Mouse (Mus musculus) activated CD4-positive, CD25-positive, alpha-beta regulatory T cell, adult 4 months (primary cell): ENCODE measurements around the gene Akap2. TPM values are rescaled to one million over a fixed set of nuclear protein-coding genes. Genes with fewer than 3 reads are reported as not detected.

Experiments used
- ATAC-seq: one replicate; pipeline ENCODE4 v1.8.0; 2017
- polyA plus RNA-seq, 2 experiments: library from polyadenylated mRNA; unstranded; fragments of 100-300 nt; shearing (Covaris generic); gene quantifications; one replicate each; pipeline ENCODE4 v1.2.1; 2017

Akap2 gene
- polyA plus RNA-seq, 2 experiments from 2014 or later: 3.5 to 5.0 TPM

DNA sequence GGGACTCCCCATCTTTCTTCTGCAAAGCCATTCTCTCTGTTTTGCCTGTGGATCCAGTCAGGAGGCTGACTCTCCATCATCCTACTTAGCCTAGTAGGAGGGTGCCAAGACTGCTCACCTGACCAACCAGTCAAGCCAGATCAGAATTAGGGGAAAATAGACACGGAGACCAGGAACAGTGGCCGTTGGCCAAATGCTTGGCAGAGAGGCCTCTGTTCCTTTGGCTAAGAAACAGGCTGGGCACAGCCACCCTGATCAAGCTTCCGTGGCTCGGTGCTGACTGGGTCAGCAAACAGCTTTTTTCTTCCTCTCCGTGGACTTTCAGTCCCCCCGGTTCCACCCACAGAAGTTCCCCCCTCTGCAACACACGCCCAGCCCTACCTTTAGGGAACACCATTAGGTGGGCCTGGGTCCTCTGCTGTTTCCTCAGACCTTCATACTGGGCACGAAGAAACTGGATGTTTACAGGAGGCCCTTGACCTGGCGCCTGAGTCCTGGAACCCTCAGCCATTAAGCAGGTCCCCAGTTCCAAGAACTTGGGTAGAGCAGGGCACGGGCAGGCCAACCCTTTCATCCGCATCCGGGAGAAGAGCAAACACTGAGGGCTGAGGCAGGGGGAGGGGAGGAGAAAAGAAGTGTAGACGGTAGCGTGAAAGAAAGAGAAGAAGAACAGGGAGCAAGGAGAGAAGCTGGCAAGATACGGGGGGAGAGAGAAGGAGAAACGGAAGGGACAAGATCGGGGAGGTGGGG is 197.9 kb downstream of the Akap2 start:
- peak; percentile 74 for ATAC-seq

- ATAC-seq: peak; percentile 44
Observed at GRCm38 (mm10) chr4:57916201-57916661, 198.8 kb downstream of the Akap2 start, which contains the start of gene D630039A03Rik. TSS of gene D630039A03Rik (minus strand) at chr4:57916297.

DNA sequence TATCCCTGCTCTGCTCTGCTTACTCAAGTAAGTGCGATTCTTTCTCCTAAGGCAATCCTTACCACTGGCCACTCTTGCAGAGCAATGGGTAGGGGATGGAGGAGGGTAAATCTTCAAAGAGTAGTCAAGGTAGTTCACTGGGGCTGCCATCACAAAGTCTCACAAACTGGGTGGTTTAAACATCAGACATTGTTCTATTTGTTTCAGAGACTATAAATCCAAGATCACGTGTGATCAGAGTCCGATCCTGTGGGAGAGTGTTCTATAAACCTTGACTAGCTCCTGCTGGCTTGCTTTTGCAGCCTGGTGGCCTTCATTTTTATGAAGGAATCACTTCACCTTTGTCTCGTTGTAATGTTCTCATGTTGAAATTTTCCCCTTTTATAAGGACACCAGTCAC is 199.3 kb downstream of the Akap2 start:
- no peak for ATAC-seq

- no peak for ATAC-seq
Observed at GRCm38 (mm10) chr4:57919494-57920423, 202.3 kb downstream of the Akap2 start.

- ATAC-seq: no peak
Observed at GRCm38 (mm10) chr4:57920522-57920921, 203.1 kb downstream of the Akap2 start.

DNA sequence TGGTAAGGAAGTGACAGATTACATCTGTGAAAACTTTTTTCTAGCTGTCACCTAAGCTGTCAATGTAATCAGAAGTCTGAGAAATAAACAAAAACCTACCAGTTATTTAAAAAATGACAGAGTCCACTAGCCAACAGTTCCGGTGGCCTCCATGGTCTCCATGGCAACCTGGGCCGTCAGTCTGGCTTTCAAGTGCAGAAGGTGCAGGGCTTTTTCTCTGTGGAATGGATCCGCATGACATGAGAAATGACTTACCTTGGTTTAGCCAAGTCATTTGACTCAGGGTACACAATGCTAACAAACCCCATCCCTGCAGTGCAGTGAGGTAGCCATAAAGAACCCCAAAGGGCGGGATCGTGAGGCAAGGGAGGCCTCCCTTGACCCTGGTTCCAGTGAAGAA is 204.7 kb downstream of the Akap2 start:
- ATAC-seq: no peak

DNA sequence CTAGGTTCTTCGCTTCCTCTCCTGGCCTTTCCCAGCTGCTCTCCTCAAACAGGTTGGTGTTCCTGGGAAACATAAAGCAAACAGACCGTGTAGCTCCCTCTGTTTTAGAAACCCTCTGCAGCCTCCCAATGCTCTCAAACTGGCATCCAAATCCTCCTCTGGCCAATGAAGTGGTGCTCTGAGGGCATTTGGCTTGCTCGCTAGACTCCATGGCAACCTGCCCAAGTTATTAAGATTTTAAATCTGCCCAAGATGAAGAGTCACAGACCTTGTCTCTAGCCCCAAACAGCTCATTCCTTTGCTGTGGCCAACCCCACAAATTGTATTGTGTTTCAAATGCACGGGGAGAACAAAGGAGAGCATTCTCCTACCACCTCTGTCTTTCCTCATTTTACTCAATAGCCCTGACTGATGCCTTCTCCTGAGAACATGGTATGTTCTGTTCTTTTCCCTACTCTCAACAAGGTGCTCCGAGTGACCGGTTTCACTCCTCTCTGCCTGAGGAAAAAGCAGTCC is 207.2 kb downstream of the Akap2 start:
- ATAC-seq: no peak

GRCm38 (mm10) chr4:57927464-57928205 is 210.2 kb downstream of the Akap2 start:
- peak; percentile 89 for ATAC-seq

DNA sequence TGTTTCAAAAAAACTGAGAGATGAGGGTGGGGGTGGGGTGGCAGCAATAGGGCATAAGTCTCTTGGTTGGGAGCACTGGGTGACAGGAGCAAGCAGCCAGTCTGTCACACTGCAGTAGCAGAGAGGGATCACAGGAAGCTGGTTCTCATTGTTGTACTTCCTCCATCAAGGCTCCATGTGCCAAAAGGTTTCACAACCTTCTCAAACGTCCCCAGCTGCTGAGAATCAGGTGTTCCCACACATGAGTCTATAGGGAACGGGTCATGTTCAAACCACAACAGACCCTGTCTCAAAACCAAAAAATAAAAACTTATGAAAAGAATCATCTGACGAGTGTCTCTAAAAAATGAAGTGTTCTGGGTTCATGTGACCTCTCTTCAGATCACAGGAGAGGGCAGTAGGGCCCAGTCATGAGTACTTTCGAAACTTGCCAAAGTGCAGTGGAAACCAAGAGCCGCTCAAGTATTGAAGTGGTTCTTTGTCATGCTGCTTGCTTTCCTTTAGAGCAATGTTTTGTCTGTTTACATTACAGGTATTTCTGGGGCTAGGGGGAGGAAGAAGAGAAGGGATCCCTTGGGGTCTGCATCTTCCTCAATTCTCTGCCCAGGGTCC is 213.2 kb downstream of the Akap2 start:
- ATAC-seq: no peak

- no peak for ATAC-seq
Observed at GRCm38 (mm10) chr4:57934181-57934580, 216.7 kb downstream of the Akap2 start.

- ATAC-seq: no peak
Observed at GRCm38 (mm10) chr4:57937292-57937691, 219.8 kb downstream of the Akap2 start.

DNA sequence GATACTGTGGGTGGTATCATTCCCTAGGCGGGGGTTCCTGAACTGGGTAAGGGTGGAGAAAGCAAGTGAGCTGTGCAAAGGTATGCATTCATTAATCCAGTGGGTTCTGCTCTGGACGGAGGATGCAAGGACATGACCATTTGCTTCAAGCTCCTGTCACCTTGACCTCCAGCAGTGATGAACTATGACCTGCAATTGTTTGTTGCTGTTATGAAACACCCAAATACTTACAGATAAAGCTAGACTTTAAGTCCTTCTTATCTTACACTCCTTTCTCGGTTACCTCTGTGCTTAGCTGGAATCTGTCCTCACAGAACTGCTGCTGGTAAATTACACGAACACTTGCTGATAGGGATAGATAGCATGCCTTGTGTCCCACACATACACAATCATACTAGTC is 223.2 kb downstream of the Akap2 start:
- ATAC-seq: no peak

GRCm38 (mm10) chr4:57942892-57943291 is 225.4 kb downstream of the Akap2 start:
- ATAC-seq: no peak

Other genes starting within 250 kb of the Akap2 start
- 1 to 10 TPM; 1.5 to 2.0 TPM for gene Pakap, start 149.5 kb upstream of the Akap2 start, polyA plus RNA-seq
- gene D630039A03Rik, start 198.6 kb downstream of the Akap2 start, polyA plus RNA-seq: 10 to 100 TPM; 14.3 to 17.3 TPM
- gene Txn1, start 238.8 kb downstream of the Akap2 start, polyA plus RNA-seq: 100 to 1,000 TPM; 170 to 200 TPM